Mouse (Mus musculus): Measurements from ENCODE around the gene Rnf212. TPM values are rescaled to one million over a fixed set of nuclear protein-coding genes. Genes with fewer than 3 reads are reported as not detected.
"Not testable (repeated sequence)": the region's sequence is repeated elsewhere in the genome, so short reads cannot be mapped to it uniquely, and the experiment has no call there.

The Rnf212 gene
- not detected for total RNA-seq (2021)
- long read RNA-seq, experiment 1 = 0 reads
- long read RNA-seq, experiment 2 = 0 reads

DNA sequence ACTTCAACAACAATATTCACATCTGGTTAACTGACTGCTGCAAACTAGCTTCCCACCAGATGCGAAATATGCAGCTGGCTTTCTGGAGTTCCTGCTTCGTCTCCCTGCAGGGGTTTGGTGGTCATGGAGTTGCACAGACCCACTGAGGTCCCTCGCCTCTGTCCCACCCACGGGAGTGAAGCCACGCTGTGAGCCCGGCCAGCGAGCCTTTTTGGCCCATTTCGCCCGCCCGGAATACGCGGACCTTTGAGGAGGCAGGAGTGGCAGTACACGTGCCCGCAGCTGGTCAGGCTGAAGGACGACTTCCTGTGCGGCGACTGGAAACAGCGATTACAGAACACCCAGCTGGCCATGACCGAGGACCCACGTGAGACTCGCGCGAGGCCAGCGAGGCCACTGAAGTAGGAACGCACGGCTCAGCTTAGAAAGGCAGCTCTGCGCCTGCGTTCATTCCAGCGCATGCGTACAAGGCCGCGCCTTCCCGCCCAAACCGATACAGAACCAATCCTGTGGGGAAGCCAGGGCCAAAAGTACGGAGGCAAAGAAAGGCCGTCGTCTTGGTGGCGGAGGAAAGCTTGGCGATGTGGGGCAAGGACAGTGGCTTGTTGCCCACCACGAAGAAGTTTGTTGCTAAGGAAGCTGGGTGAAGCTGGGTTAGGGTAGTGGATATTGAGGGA lies at the start of gene Rnf212:
TSS of gene Rnf212 (minus strand) at position 353 of the 677 bp plus-strand sequence.
- intact Hi-C loops (cut with DNase I) = no loop called here
- DNase-seq = no peak

DNA sequence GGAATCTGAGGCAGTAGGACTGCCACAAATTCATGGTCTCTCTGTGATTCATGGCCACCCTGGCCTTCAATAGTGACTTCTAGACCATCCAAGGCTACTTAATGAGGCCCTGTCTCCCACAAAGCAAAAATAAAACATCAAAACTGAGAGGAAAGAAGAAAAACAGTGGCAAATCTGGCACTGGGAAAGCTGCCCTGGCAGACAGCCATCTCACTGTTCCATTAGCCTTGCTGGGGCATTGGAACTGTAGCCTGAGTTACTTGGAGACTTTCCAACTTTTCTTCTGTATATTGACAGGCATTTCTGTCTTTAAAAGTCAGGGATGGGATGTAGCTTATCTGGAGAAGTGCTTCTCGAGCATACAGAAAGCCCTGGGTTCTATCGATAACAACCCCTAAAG lies 48.5 kb upstream of the Rnf212 start:
- intact Hi-C loops (cut with DNase I) = no loop called here
- no peak for DNase-seq

DNA sequence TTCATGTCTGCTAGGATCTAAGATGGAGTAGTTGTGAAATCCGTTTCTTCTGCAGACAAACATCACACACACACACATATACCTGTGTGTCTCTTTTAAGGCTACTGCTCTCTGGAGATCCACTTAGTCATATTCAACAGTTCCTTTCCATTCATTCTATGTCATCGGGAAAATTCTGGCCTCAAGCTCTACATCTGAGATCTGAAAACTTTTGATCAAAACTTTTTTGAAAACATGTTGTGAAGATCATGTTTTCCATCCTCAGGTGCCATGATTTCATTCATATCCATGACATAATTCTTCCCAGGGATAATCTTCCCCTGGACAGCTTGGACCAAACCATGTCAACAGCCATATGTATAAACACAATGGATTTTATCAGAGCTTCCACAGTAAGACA lies 34.0 kb upstream of the Rnf212 start, which contains the start of gene Vmn2r8:
TSS of gene Vmn2r8 (minus strand) at position 101 of the 400 bp plus-strand sequence.
- DNase-seq; intact Hi-C loops (cut with DNase I): not testable (repeated sequence)

DNA sequence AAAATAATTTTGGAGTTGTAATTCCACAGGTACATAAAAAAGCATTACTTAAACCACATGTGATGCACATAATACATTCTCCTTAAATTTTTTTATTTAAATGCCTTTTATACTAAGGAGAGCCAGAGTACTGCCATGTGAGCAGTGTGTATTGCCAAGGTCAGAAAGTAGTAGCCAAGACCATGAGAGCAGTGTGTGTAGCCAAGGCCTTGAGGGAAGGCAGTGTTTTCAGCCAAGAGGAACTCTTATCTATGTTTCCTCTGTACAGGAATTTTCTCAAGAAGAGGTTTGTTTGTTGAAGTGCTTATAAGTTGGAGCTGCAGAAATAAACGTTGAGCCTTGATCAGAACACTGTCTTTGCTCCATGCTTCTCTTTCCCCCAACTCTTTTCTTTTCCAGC lies 28.9 kb upstream of the Rnf212 start:
- no peak for DNase-seq
- intact Hi-C loops (cut with DNase I) = no loop called here

DNA sequence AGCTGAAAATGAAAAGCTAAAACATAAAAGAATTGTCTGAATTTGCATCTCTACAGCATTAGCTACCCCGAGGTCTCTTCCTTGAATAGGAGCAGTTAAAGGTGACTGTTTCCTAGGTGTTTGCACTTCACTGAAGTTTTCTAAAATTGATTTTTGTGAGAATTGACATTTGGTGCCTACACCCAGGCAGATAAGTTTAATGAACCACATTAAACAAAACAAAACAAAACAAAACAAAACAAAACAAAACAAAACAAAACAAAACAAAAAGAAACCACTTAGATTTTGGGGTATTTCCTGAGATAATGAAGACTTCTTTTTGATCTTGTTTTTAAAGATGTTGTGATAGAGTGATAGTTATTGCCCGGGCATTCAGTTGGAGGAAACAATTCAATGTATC lies 20.5 kb upstream of the Rnf212 start, which contains the start of gene Tmed11:
TSS of gene Tmed11 (minus strand) at position 101 of the 400 bp plus-strand sequence.
- intact Hi-C loops (cut with DNase I); DNase-seq: not testable (repeated sequence)

DNA sequence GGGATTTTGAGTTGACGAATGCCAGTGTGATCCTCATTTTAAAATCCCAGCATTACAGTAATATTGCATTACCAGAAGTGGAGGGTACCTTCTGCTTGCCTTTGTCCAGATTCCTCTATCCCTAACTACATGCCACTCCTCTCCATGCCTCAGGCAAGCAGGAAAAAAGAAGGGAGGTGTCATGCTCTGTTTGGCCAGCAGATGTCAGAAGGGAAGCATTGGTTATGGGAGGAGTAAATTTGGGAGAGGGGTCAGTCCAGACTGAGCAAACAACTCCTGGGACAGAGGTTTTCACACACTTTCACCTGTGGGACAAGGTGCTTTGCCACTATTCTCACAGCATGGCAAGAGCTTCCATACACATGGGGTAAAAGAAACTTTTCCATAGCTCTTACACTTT lies 15.6 kb upstream of the Rnf212 start:
- DNase-seq; intact Hi-C loops (cut with DNase I): not testable (repeated sequence)

DNA sequence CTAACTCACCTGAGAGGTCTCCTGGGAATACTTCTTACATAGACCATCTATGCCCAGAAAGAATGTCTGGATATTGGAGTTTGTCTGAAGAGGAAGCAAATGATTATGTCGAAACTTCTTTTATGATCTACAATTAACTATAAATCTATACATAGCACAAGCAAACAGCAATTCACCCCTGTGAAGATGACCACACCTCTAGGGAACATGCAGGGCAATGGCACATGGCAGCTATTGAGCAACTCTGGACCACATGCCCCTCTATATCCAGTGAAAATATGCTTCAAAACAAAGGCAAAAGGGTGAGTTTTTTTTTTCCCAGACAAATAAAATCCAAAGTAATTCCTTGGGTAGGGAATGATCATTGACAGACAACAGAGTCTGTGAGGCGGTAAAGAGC lies 14.8 kb downstream of the Rnf212 start:
- intact Hi-C loops (cut with DNase I) = no loop called here

DNA sequence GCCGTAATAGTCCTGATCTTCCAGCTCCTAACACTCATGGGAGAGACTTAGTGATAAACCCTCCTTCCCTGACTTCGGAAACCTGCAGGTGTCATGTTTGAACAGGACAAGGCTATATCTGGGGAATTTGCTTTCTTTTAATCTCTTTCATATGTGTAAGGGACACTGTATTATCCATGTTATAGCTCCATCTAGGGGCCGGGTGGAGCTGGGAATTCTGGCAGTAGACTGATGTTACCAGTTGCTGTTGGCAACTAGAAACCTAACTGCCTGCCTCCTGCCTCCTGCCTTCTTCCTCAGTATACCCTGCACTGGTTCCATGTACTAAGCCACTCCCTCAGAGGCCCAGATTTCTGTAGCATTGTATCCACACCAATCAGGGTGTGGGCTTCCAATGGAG lies 16.4 kb downstream of the Rnf212 start:
- intact Hi-C loops (cut with DNase I) = no loop called here
- no peak for DNase-seq

More for the DNA sequence above, 14.8 kb downstream of the Rnf212 start:
- no peak for DNase-seq

DNA sequence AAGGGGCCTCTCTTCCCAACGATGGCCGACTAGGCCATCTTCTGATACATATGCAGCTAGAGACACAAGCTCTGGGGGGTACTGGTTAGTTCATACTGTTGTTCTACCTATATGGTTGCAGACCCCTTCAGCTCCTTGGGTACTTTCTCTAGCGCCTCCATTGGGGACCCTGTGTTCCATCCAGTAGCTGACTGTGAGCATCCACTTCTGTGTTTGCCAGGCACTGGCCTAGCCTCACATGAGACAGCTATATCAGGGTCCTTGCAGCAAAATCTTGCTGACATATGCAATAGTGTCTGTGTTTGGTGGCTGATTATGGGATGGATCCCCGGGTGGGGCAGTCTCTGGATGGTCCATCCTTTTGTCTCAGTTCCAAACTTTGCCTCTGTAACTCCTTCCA lies 23.5 kb downstream of the Rnf212 start:
- intact Hi-C loops (cut with DNase I) = not testable (repeated sequence)

DNA sequence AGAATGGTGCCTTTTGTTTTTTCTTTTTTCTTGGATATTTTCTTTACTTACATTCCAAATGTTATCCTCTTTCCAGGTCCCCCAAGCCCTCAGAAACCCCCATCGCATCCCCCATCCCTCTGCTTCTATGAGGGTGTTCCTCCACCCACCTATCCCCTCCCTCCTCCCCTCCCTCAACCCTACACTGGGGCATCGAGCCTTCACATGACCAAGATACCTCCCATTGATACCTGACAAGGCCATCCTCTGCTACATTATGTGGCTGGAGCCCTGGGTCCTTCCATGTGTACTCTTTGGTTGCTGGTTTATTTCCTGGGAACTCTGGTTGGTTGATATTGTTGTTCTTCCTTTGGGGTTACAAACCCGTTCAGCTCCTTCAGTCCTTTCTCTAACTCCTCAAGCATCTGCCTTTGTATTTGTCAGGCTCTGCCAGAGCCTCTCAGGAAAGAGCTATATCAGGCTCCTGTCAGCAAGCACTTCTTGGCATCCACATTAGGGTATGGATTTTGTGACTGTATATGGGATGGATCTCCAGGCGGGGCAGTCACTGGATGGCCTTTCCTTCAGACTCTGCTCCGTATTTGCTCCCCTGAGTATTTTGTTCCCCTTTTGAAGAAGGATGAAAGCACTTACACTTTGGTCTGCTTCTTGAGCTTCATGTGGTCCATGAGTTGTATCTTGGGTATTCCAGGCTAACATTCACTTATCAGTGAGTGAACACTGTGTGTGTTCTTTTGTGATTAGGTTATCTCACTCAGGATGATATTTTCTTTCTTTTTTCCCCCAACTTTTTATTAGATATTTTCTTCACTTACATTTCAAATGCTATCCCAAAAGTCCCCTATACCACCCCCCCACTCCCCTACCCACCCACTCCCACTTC lies 24.2 kb downstream of the Rnf212 start:
- intact Hi-C loops (cut with DNase I) = no loop called here
- DNase-seq = no peak

More for the DNA sequence above, 23.5 kb downstream of the Rnf212 start:
- DNase-seq = not testable (repeated sequence)

DNA sequence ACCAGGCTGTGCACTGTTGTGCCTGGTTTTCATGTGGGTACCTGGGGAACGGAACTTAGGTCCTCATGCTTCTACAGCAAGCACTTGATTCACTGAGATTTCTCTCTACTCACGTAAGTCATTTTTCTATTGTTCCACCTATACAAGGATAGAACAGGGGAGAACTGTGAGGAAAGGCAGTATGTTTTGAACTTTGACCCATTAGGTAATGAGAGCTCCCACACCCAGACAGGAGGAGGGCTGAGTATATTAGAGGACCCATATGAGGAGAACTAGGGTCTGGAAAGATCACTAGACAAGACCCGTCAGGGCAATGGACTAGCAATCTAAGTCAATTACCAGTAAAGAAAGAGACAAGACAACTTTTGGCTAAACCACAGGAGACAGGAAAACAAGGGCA lies 30.2 kb downstream of the Rnf212 start:
- intact Hi-C loops (cut with DNase I) = no loop called here
- no peak for DNase-seq

DNA sequence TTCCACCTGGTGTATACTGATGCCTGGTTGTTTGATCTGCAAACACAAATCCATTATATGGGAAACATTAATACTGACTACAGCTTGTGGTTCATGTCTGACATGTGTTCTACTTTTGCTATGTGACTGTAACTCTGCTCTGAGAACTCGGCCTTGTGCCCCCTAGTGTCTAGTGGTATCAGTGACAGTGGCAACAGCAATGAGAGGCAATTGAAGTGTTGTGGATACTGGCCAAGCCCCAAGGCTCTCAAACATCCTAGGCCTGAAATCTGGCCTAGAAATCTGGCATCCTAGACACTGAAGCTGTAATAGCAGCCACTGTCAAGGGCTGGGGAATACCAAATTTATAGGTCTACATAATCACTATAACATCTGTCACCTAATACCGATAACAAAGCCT lies 30.9 kb downstream of the Rnf212 start:
- intact Hi-C loops (cut with DNase I) = no loop called here
- no peak for DNase-seq

DNA sequence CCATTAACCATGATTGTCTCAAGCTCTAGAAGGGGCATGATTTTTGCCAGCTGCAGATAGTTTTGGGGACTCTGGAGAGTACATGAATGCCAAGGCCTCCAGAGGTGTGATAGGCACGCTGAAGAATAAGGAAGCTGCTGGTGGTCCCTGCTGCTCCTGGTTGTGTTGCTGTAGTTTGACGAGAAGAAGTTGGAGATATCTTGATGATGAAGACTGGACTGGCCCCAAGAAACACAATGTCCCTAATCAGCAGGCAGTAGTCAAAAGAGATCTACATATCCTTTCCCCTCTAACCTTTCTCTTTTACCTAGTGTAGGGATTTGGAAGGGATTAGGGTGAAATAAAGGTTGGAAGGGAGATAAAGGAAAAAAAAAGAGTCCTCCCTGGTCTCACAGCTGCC lies 32.2 kb downstream of the Rnf212 start:
- no peak for DNase-seq
- intact Hi-C loops (cut with DNase I) = no loop called here

DNA sequence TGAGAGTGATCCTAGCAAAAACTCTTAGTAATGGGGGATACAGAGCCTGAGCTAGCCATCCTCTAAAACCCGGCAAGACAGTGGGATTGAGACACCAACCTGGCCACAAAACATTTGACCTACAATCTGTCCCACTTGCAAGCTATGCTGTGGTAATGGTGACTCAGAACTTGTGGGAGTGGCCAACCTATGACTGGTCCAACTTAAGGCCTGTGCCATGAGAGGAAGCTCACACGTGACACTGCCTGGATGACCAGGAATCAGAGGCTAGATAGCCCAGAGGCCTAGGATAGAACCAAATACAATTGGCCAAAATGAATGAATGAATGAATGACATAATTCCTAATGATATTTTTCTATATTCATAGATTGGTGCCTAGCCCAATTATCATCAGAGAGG lies 32.9 kb downstream of the Rnf212 start:
- no peak for DNase-seq
- intact Hi-C loops (cut with DNase I) = no loop called here

DNA sequence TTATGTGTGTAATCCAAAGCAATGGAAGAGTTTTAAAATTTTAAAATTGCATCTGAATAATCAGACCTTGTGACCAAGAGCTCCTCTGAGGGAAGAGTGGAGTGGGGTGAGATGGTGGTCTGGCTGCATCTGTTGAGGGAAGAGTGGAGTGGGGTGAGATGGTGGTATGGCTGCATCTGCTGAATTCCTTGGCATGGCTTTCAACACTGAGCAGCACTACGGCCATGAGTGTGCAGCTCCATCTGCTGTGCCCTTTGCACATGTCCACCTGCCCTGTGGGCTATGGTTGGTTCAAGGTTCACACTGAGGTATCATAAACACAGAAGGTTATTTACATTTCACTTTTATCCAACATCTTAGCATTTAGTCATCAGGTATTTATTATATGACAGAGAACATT lies 47.4 kb downstream of the Rnf212 start:
- no peak for DNase-seq
- intact Hi-C loops (cut with DNase I) = loop anchor here (2.0 to 10.0 kb wide), 2 partner anchors 35 to 303 kb away; partner anchors contain the start of gene Fgfrl1

DNA sequence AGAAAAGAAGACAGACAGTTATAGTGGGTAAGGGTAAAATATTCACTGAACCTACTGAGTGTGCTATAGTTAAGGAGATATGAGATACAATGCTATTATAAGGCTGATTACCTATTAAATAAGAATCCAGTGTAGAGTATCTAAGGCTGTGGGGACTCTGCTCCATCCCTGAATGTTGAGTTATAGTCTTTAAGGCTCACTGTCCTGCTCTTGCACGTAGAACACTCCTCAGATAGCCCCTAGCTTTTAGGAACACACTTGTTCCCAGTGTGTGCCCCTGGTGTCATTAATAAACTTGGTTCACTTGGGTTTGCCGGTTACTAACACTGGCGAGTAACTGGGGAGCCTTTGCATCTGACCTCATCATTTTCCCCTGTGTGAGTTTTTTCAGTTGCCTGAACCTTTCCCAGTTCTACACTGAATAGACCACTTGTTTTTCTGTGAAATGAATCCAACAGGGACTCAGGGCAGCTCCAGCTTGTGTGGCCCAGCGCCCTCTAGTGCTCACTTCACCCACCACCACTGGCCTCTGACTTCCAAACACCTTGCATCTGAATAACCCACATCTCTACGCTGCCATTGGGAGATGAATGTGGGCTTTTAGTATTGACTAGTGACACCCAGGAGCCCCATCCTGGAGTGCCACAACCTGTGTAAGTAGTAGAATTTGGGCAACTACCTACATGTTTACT lies 48.1 kb downstream of the Rnf212 start:
- DNase-seq = peak in 1 of 2 experiments; percentile 54
- intact Hi-C loops (cut with DNase I) = loop anchor here (2.0 to 10.0 kb wide), 2 partner anchors 34 to 302 kb away; partner anchors contain the start of gene Fgfrl1

DNA sequence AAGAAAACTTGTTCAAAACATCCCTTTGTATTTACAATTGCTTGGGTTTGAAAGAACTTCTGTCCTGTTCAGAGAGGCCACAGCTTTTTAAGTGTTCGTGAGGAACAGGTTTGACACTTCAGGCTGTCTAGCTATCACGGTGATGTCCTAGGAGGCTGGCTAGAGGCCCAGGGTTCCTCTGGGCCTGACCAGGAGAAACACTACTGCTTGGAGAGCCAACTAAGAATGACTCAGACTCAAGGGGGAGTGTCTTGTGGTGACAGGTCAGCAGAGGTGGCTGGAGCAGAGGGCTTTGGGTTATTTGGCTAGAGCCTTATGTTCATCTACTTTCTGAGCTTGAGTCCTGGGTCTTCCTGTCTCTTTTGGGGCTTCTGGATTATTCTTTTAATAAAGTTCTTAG lies 50.8 kb downstream of the Rnf212 start:
- intact Hi-C loops (cut with DNase I) = loop anchor here (10.0 kb wide), 1 partner anchor 299 kb away; no protein-coding TSS in a partner anchor

DNA sequence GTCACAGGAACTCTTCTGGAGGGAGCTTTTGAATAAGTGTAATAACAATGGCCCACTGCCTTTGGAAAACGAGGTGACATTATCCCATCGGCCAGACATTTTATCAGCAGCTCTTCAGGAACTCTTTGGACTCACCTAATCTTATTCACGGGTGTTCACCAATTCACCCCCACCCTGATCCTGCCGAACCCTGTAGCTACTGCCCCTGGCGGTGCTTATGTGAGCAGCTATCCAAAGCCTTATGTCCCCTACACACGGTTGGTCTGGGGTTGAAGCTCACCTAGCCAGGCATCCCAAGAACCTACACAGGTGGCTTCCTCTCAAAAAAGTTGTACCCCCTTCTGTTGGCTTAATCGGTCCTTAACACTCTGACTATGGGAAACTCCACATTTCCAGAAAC lies 55.0 kb downstream of the Rnf212 start:
- intact Hi-C loops (cut with DNase I) = loop anchor here (10.0 kb wide), 1 partner anchor 295 kb away; no protein-coding TSS in a partner anchor
- DNase-seq = no peak

More for the DNA sequence above, 50.8 kb downstream of the Rnf212 start:
- DNase-seq = no peak

DNA sequence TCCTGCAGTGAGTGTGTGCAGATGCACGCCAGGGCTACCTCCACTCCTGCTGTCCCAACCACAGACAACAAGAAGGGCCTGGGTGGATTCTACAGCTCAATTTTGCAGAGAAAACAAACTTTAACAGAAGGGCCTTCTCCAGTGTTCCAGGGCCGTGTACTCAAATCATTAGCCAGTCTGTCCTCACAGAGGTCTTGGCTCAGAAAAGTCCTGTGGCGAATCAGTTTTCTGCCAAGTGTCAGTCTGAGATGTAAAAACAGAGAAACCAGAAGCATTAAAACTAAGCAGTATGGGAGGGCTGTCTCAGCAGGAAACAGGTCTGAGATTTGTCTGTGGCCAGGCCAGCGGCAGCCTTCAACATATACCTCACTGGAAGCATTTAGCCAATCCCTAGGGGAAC lies 56.7 kb downstream of the Rnf212 start:
- intact Hi-C loops (cut with DNase I) = no loop called here
- DNase-seq = no peak

DNA sequence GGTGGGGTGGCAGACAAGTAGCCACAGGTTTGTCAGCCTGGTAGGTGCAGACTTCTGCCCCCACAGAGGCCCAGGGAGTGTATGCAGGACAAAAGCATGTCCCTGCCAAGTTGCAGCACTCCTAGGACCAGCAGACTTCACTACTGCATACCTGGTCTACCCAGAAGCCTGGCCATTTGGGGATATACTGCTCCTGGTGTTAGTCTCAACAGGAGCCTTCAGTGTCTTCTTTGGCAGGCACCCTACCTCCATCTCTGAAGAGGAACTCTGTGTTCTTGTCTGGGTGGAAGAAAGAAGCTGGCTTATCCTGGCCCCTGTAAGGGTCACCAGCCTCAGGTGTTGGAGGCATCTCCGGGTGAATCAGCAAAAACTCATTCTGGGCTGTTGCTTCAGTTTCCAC lies 58.8 kb downstream of the Rnf212 start:
- DNase-seq = no peak
- intact Hi-C loops (cut with DNase I) = no loop called here

DNA sequence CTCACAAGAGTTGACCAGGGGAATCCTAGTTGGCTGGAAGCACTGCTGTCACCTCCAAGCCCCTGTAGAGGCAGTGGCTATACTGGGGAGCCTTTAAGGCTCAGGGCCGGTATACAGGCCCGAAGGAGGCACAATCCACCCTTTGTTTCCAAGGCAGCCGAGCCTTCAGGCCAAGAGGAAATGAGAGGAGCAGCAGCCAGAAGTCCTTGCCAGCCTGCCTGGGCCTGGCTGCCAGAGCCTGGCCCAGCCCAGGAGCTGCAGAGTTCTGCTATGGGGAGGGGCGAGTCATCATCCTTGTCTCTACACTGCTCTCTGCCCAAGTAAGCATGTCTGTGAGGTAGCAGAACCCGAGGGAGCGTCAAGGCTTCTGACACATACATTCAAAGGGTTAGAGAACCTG lies 60.6 kb downstream of the Rnf212 start:
- intact Hi-C loops (cut with DNase I) = no loop called here

More for the DNA sequence above, 60.6 kb downstream of the Rnf212 start:
- peak in 1 of 2 experiments; percentile 19 for DNase-seq
